Mouse (Mus musculus) myocyte (in vitro differentiated cells): ENCODE data around the gene Pacs1. TPM values are rescaled to one million over a fixed set of nuclear protein-coding genes. Genes with fewer than 3 reads are reported as not detected.
A peak's percentile ranks its signal among the peaks of the same experiment; 100 is the strongest.

Experiments
- H3K27me3 ChIP-seq: one replicate; pipeline ENCODE4 v1.6.1; 2011; ENCODE audit not compliant: control insufficient read depth, insufficient read depth, insufficient read length
- H3K36me3 ChIP-seq: one replicate; pipeline ENCODE4 v1.6.1; 2011; ENCODE audit not compliant: control insufficient read depth, insufficient read depth
- H3K4me2 ChIP-seq: one replicate; pipeline ENCODE4 v1.6.1; 2011; ENCODE audit warnings: low read depth, control low read depth
- H3K4me3 ChIP-seq: one replicate; pipeline ENCODE4 v1.5.1; 2011; ENCODE audit warnings: mild to moderate bottlenecking, control low read depth, moderate library complexity
- H3K79me2 ChIP-seq: one replicate; pipeline ENCODE4 v1.6.1; 2011; ENCODE audit not compliant: control insufficient read depth, insufficient read depth
- H3ac ChIP-seq: one replicate; pipeline ENCODE4 v1.6.1; 2011; ENCODE audit not compliant: control insufficient read depth, insufficient read length
- CEBPB ChIP-seq: IDR thresholded peaks from 2 replicates; pipeline ENCODE4 v1.6.1; 2011; ENCODE audit warnings: mild to moderate bottlenecking, moderate library complexity; ENCODE audit not compliant: poor library complexity, insufficient read depth, severe bottlenecking
- E2F4 ChIP-seq: IDR thresholded peaks from one replicate; pipeline ENCODE4 v1.6.1; 2011; ENCODE audit warnings: mild to moderate bottlenecking, control low read depth, moderate library complexity; ENCODE audit not compliant: insufficient read depth
- MAX ChIP-seq: IDR thresholded peaks from one replicate; pipeline ENCODE4 v1.6.1; 2011; ENCODE audit warnings: low read depth, mild to moderate bottlenecking, control low read depth
- MYOD1 ChIP-seq, 3 experiments: IDR thresholded peaks; one replicate each; pipeline ENCODE4 v1.6.1; 2011; ENCODE audit warnings: control low read depth in 2 of 3, low read depth in 2 of 3, mild to moderate bottlenecking in 2 of 3, moderate library complexity in 1 of 3; ENCODE audit not compliant: insufficient read length in 2 of 3, control insufficient read depth in 1 of 3
- MYOG ChIP-seq, 3 experiments: IDR thresholded peaks; one replicate each; pipeline ENCODE4 v1.6.1; 2011; ENCODE audit warnings: control low read depth in 2 of 3, low read depth in 2 of 3, mild to moderate bottlenecking in 2 of 3; ENCODE audit not compliant: insufficient read length in 2 of 3, control insufficient read depth in 1 of 3, insufficient read depth in 1 of 3
- POLR2A ChIP-seq: IDR thresholded peaks from one replicate; pipeline ENCODE4 v1.6.1; 2011; ENCODE audit warnings: low read depth, mild to moderate bottlenecking, control low read depth, moderate library complexity; ENCODE audit not compliant: insufficient read length
- POLR2AphosphoS2 ChIP-seq: IDR thresholded peaks from one replicate; pipeline ENCODE4 v1.6.1; 2011; ENCODE audit warnings: low read depth, control low read depth; ENCODE audit not compliant: insufficient read length
- REST ChIP-seq: IDR thresholded peaks from one replicate; pipeline ENCODE4 v1.6.1; 2011; ENCODE audit warnings: mild to moderate bottlenecking, control low read depth, moderate library complexity; ENCODE audit not compliant: insufficient read depth, insufficient read length
- SRF ChIP-seq: IDR thresholded peaks from one replicate; pipeline ENCODE4 v1.6.1; 2011; ENCODE audit warnings: low read depth; ENCODE audit not compliant: control insufficient read depth, insufficient read length
- TCF12 ChIP-seq: IDR thresholded peaks from one replicate; pipeline ENCODE4 v1.6.1; 2011; ENCODE audit warnings: mild to moderate bottlenecking, control low read depth; ENCODE audit not compliant: poor library complexity, insufficient read depth, severe bottlenecking
- TCF3 ChIP-seq: IDR thresholded peaks from one replicate; pipeline ENCODE4 v1.6.1; 2011; ENCODE audit warnings: low read depth, control low read depth; ENCODE audit not compliant: insufficient read length
- USF1 ChIP-seq: IDR thresholded peaks from one replicate; pipeline ENCODE4 v1.6.1; 2011; ENCODE audit warnings: low read depth, mild to moderate bottlenecking, control low read depth, moderate library complexity
- polyA plus RNA-seq: library from polyadenylated mRNA; unstranded; fragments of >200 nt; fragmentation: generic; extraction: Trizol; gene quantifications from one replicate; pipeline ENCODE4 v1.2.1, GENCODE M21; 2012; ENCODE audit warnings: missing spikeins

Gene Pacs1
- polyA plus RNA-seq, 1 experiment: 6.5 TPM

- H3K27me3 ChIP-seq: no peaks in the 10 kb centered on the region
- H3K4me3 ChIP-seq: no peak overlapping the region
- H3K79me2 ChIP-seq: no peaks in the 10 kb centered on the region
- no peaks in the 10 kb centered on the region for H3K36me3 ChIP-seq
- TF ChIP-seq MYOD1 (IDR thresholded peaks at IDR 0.05; ENCODE audit: control insufficient read depth in 1 of 3, insufficient read length in 2 of 3, low read depth in 2 of 3) (no peak), SRF (no peak), USF1 (no peak), POLR2A (no peak), MYOG (IDR thresholded peaks at IDR 0.05; ENCODE audit: control insufficient read depth in 1 of 3, insufficient read depth in 1 of 3, insufficient read length in 2 of 3, low read depth in 2 of 3) (no peak)
- no peak overlapping the region for H3K4me2 ChIP-seq
- no peak overlapping the region for H3ac ChIP-seq
Observed at GRCm38 (mm10) chr19:5187439-5187838, 85.5 kb downstream of the Pacs1 start.

GRCm38 (mm10) chr19:5181926-5182325 is 91.0 kb downstream of the Pacs1 start:
- no peak overlapping the region for H3K4me3 ChIP-seq
- H3K4me2 ChIP-seq: no peak overlapping the region
- TF ChIP-seq TCF3: no peak
- TF ChIP-seq MYOD1 (IDR thresholded peaks at IDR 0.05; ENCODE audit: control insufficient read depth in 1 of 3, insufficient read length in 2 of 3, low read depth in 2 of 3): no peak
- TF ChIP-seq TCF12: no peak
- TF ChIP-seq POLR2A: no peak
- TF ChIP-seq CEBPB: no peak
- TF ChIP-seq E2F4: no peak
- TF ChIP-seq USF1: no peak
- no peak for TF ChIP-seq REST
- no peak for TF ChIP-seq SRF
- no peak for TF ChIP-seq MAX
- TF ChIP-seq MYOG (IDR thresholded peaks at IDR 0.05; ENCODE audit: control insufficient read depth in 1 of 3, insufficient read depth in 1 of 3, insufficient read length in 2 of 3, low read depth in 2 of 3): no peak
- no peak overlapping the region for H3ac ChIP-seq
- no peaks in the 10 kb centered on the region for H3K36me3 ChIP-seq
- no peaks in the 10 kb centered on the region for H3K27me3 ChIP-seq
- no peaks in the 10 kb centered on the region for H3K79me2 ChIP-seq

DNA sequence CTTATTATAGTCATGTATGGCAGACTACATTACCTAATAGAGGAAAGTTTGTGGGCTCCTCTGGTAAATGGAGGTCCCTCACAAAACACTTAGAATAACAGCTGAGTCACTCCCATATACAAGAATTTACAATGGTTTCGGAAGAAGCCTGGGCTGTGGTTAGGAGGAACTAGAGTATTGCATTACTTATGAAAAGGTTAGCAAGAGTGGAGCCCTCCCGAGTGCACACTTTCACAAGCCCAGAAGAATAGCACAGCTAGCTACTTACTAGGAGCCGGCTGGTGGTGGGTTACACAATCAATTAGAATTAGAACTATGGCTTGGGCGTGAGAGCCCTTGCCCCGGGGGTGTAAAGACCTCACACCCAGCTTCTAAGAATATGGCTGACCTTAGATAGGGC is 94.3 kb downstream of the Pacs1 start:
- peak overlapping the region; percentile 9 for H3K4me2 ChIP-seq
- TF ChIP-seq MAX (no peak), USF1 (no peak), MYOG (IDR thresholded peaks at IDR 0.05; ENCODE audit: control insufficient read depth in 1 of 3, insufficient read depth in 1 of 3, insufficient read length in 2 of 3, low read depth in 2 of 3) (no peak), POLR2AphosphoS2 (no peak), SRF (no peak), POLR2A (no peak), REST (no peak), CEBPB (no peak), TCF3 (no peak), TCF12 (no peak), MYOD1 (IDR thresholded peaks at IDR 0.05; ENCODE audit: control insufficient read depth in 1 of 3, insufficient read length in 2 of 3, low read depth in 2 of 3) (no peak), E2F4 (no peak)
- H3K27me3 ChIP-seq: no peaks in the 10 kb centered on the region
- no peak overlapping the region for H3K4me3 ChIP-seq
- H3K79me2 ChIP-seq: no peaks in the 10 kb centered on the region
- no peak overlapping the region for H3ac ChIP-seq
- H3K36me3 ChIP-seq: no peaks in the 10 kb centered on the region

DNA sequence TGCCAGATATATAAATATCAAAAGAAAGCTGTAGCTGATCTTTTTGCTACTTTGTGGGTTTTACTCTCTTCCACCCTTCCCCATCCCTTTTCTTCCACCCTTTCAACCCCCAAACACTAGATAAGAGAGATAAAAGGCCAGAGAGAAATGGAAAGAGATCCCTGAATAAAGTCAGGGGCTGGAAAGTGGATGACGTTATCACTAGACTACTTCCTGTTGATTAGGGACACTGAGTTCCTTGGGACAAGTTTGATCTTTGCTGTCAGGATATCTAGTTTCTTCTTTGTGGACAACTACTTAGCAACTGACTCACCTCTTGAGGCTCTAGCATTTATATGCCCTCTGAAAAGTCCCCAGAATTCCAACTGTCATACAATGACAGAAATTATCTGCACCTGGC is 102.5 kb downstream of the Pacs1 start:
- Histone ChIP-seq H3K36me3 (no peaks in the 10 kb centered on the region), H3K79me2 (no peaks in the 10 kb centered on the region), H3K27me3 (no peaks in the 10 kb centered on the region), H3K4me2 (no peak overlapping the region), H3ac (no peak overlapping the region), H3K4me3 (no peak overlapping the region)
- TF ChIP-seq POLR2A: no peak
- TF ChIP-seq USF1: no peak
- no peak for TF ChIP-seq REST
- TF ChIP-seq POLR2AphosphoS2: no peak
- TF ChIP-seq SRF: no peak
- TF ChIP-seq TCF3: no peak
- TF ChIP-seq TCF12: no peak
- TF ChIP-seq E2F4: no peak
- no peak for TF ChIP-seq MAX
- TF ChIP-seq CEBPB: no peak
- TF ChIP-seq MYOD1 (IDR thresholded peaks at IDR 0.05; ENCODE audit: control insufficient read depth in 1 of 3, insufficient read length in 2 of 3, low read depth in 2 of 3): no peak
- TF ChIP-seq MYOG (IDR thresholded peaks at IDR 0.05; ENCODE audit: control insufficient read depth in 1 of 3, insufficient read depth in 1 of 3, insufficient read length in 2 of 3, low read depth in 2 of 3): no peak

DNA sequence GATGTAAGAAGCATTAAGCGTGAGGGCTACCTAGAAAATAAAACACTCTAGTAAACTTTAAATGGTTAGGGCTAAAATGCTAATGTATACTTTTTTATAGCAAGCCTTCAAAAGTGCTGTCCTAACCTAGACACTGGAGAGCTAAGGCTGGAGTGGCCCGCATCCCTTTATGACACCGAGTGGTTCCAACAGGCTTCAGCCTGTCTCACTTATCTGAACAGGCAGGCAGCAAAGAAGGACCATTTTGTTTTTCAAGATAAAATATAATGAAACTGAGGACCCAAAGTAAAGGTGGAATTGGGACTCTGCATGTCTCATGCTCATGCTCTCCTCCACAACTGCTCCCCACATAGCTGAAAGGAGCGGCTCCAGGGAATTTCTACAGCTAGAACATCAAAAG is 105.4 kb downstream of the Pacs1 start:
- no peaks in the 10 kb centered on the region for H3K79me2 ChIP-seq
- TF ChIP-seq E2F4 (no peak), MAX (no peak), POLR2A (no peak), REST (no peak), MYOD1 (IDR thresholded peaks at IDR 0.05; ENCODE audit: control insufficient read depth in 1 of 3, insufficient read length in 2 of 3, low read depth in 2 of 3) (no peak), TCF12 (no peak)

More for the DNA sequence above, 105.4 kb downstream of the Pacs1 start:
- Histone ChIP-seq H3ac (no peak overlapping the region), H3K4me3 (no peak overlapping the region), H3K27me3 (no peaks in the 10 kb centered on the region), H3K36me3 (no peaks in the 10 kb centered on the region), H3K4me2 (no peak overlapping the region)
